Mouse (Mus musculus): ENCODE data around the gene Nppa.

Nppa gene

GRCm38 (mm10) chr4:148000202-148000772 lies at the start of gene Nppa:
Gene Nppa (plus strand): TSS chr4:148000722.
- no peak for DNase-seq (ENCODE audit: extremely low spot score, low spot score)

- no peak for DNase-seq (ENCODE audit: extremely low spot score, low spot score)
These were observed 46.9 kb upstream of the Nppa start for GRCm38 (mm10) chr4:147953590-147953989.

GRCm38 (mm10) chr4:147957141-147957540 lies 43.4 kb upstream of the Nppa start:
- DNase-seq (ENCODE audit: extremely low spot score, low spot score) = no peak

- peak; percentile 67 for DNase-seq (ENCODE audit: extremely low spot score, low spot score)
These were observed 40.4 kb upstream of the Nppa start for GRCm38 (mm10) chr4:147959881-147960831.

- DNase-seq (ENCODE audit: extremely low spot score, low spot score) = no peak
These were observed 37.7 kb upstream of the Nppa start for GRCm38 (mm10) chr4:147962781-147963180.

GRCm38 (mm10) chr4:147963623-147964022 lies 36.9 kb upstream of the Nppa start:
- no peak for DNase-seq (ENCODE audit: extremely low spot score, low spot score)

- no peak for DNase-seq (ENCODE audit: extremely low spot score, low spot score)
These were observed 34.8 kb upstream of the Nppa start for GRCm38 (mm10) chr4:147965712-147966111.

GRCm38 (mm10) chr4:147968816-147969215 lies 31.7 kb upstream of the Nppa start:
- DNase-seq (ENCODE audit: extremely low spot score, low spot score) = no peak

- no peak for DNase-seq (ENCODE audit: extremely low spot score, low spot score)
These were observed 31.2 kb upstream of the Nppa start for GRCm38 (mm10) chr4:147969337-147969736.

- no peak for DNase-seq (ENCODE audit: extremely low spot score, low spot score)
These were observed 24.3 kb upstream of the Nppa start for GRCm38 (mm10) chr4:147976237-147976636.

- DNase-seq (ENCODE audit: extremely low spot score, low spot score) = no peak
These were observed 22.8 kb upstream of the Nppa start for GRCm38 (mm10) chr4:147977726-147978125.

GRCm38 (mm10) chr4:147978391-147978790 lies 22.1 kb upstream of the Nppa start:
- no peak for DNase-seq (ENCODE audit: extremely low spot score, low spot score)

GRCm38 (mm10) chr4:147979441-147979860 lies 21.1 kb upstream of the Nppa start:
- DNase-seq (ENCODE audit: extremely low spot score, low spot score) = no peak

GRCm38 (mm10) chr4:147985205-147986132 lies 15.1 kb upstream of the Nppa start, which contains the start of gene Nppb:
Gene Nppb (plus strand): TSS chr4:147985788.
- DNase-seq (ENCODE audit: extremely low spot score, low spot score) = peak; percentile 40

GRCm38 (mm10) chr4:147993571-147994095 lies 6.9 kb upstream of the Nppa start:
- DNase-seq (ENCODE audit: extremely low spot score, low spot score) = no peak

- no peak for DNase-seq (ENCODE audit: extremely low spot score, low spot score)
These were observed 5.2 kb upstream of the Nppa start for GRCm38 (mm10) chr4:147995311-147995710.

- no peak for DNase-seq (ENCODE audit: extremely low spot score, low spot score)
These were observed 679 bp downstream of the Nppa start for GRCm38 (mm10) chr4:148001013-148001789.

- no peak for DNase-seq (ENCODE audit: extremely low spot score, low spot score)
These were observed 1.3 kb downstream of the Nppa start for GRCm38 (mm10) chr4:148001866-148002265.

- no peak for DNase-seq (ENCODE audit: extremely low spot score, low spot score)
These were observed 3.8 kb downstream of the Nppa start for GRCm38 (mm10) chr4:148004361-148004760.

- no peak for DNase-seq (ENCODE audit: extremely low spot score, low spot score)
These were observed 7.9 kb downstream of the Nppa start for GRCm38 (mm10) chr4:148008412-148008811.

Measured in neural tube, embryonic 10.5 days (tissue).